Mouse (Mus musculus) liver, postnatal 0 days (tissue): ENCODE measurements around the gene Themis. TPM values are rescaled to one million over a fixed set of nuclear protein-coding genes. Genes with fewer than 3 reads are reported as not detected.

Experiments used
- ATAC-seq: fragments of 200-750 bp; cut with Nextera tagmentation; 2 replicates; pipeline ENCODE4 v1.8.0; 2017; ENCODE audit warnings: mild to moderate bottlenecking, moderate library complexity
- DNase-seq: peaks from one replicate; pipeline ENCODE4 v3.0.0-alpha.2; 2016
- H3K27ac ChIP-seq: fragments of 300-500 bp; sonication (generic); 2 replicates; pipeline ENCODE4 v1.5.1; 2014; ENCODE audit warnings: antibody characterized with exemption, moderate library complexity, mild to moderate bottlenecking, low read depth
- H3K27me3 ChIP-seq: fragments of 300-500 bp; sonication (generic); 2 replicates; pipeline ENCODE4 v1.6.1; 2014; ENCODE audit warnings: low read length, control low read depth, mixed read lengths; ENCODE audit not compliant: insufficient read depth
- H3K36me3 ChIP-seq: fragments of 300-500 bp; sonication (generic); replicated peaks from 2 replicates; pipeline ENCODE4 v1.6.1; 2014; ENCODE audit warnings: mild to moderate bottlenecking, control low read depth, low read length, moderate library complexity, mixed read lengths; ENCODE audit not compliant: insufficient read depth
- H3K4me1 ChIP-seq: fragments of 300-500 bp; sonication (generic); 2 replicates; pipeline ENCODE4 v1.6.1; 2014; ENCODE audit warnings: antibody characterized with exemption, mild to moderate bottlenecking, control low read depth; ENCODE audit not compliant: insufficient read depth
- H3K4me2 ChIP-seq: fragments of 300-500 bp; sonication (generic); 2 replicates; pipeline ENCODE4 v1.6.1; 2014; ENCODE audit warnings: low read depth, mild to moderate bottlenecking, low read length, moderate library complexity, mixed read lengths
- H3K4me3 ChIP-seq: fragments of 300-500 bp; sonication (generic); 2 replicates; pipeline ENCODE4 v1.5.1; 2014; ENCODE audit warnings: low read depth, low read length
- H3K9ac ChIP-seq: fragments of 300-500 bp; sonication (generic); replicated peaks from 2 replicates; pipeline ENCODE4 v1.6.1; 2014; ENCODE audit warnings: mild to moderate bottlenecking, moderate library complexity
- H3K9me3 ChIP-seq: fragments of 300-500 bp; sonication (generic); 2 replicates; pipeline ENCODE4 v1.6.1; 2016; ENCODE audit warnings: mild to moderate bottlenecking, control low read depth, low read length, mixed read lengths
- CTCF ChIP-seq: sonication (generic); IDR thresholded peaks from 2 replicates; pipeline ENCODE4 v1.5.1; 2016; ENCODE audit warnings: antibody characterized with exemption, low read depth
- EP300 ChIP-seq: IDR thresholded peaks from 2 replicates; pipeline ENCODE4 v1.6.1; 2016; ENCODE audit warnings: antibody characterized with exemption, low read depth, mild to moderate bottlenecking
- WGBS: fragments of 180-500 bp; shearing (Covaris S2); extraction: QIAGEN DNeasy Blood & Tissue Kit; methylation state at CpG from one replicate; pipeline ENCODE4 v1.1.7; 2014; ENCODE audit not compliant: insufficient replicate concordance; 5-methylcytosine and 5-hydroxymethylcytosine counted together
- polyA plus RNA-seq: library from polyadenylated mRNA; unstranded; fragments of >200 nt; fragmentation: Nextera tagmentation; extraction: Ambion mirVana; gene quantifications from 2 replicates; pipeline ENCODE4 v1.2.1, GENCODE M21; 2015

Themis gene
- polyA plus RNA-seq, 1 experiment from 2014 or later = not detected

GRCm38 (mm10) chr10:28874605-28875004 lies 206.4 kb downstream of the Themis start:
- Histone ChIP-seq H3K4me3 (no peak overlapping the region), H3K4me2 (no peak overlapping the region), H3K9ac (no peak overlapping the region), H3K27ac (no peak overlapping the region), H3K9me3 (no peaks in the 10 kb centered on the region), H3K27me3 (no peaks in the 10 kb centered on the region), H3K36me3 (no peaks in the 10 kb centered on the region), H3K4me1 (no peaks in the 10 kb centered on the region)
- ATAC-seq (no peak), DNase-seq (no peak)
- WGBS = 66% methylated on average over 4 of the region's 4 CpGs
- TF ChIP-seq CTCF (no peak), EP300 (no peak)

GRCm38 (mm10) chr10:28887643-28888042 lies 219.5 kb downstream of the Themis start:
- TF ChIP-seq EP300 = no peak
- TF ChIP-seq CTCF = no peak
- WGBS = 45% methylated on average over 1 of the region's 1 CpGs
- no peaks in the 10 kb centered on the region for H3K4me1 ChIP-seq

GRCm38 (mm10) chr10:28890886-28891285 lies 222.7 kb downstream of the Themis start:
- no peak for TF ChIP-seq CTCF
- no peak for ATAC-seq
- Histone ChIP-seq H3K4me1 (no peaks in the 10 kb centered on the region), H3K4me3 (no peak overlapping the region), H3K27me3 (no peaks in the 10 kb centered on the region), H3K4me2 (no peak overlapping the region), H3K9me3 (no peaks in the 10 kb centered on the region), H3K27ac (no peak overlapping the region), H3K9ac (no peak overlapping the region), H3K36me3 (no peaks in the 10 kb centered on the region)
- no peak for DNase-seq
- 64% methylated on average over 2 of the region's 2 CpGs for WGBS

More at GRCm38 (mm10) chr10:28887643-28888042, 219.5 kb downstream of the Themis start:
- Histone ChIP-seq H3K36me3 (no peaks in the 10 kb centered on the region), H3K27ac (no peak overlapping the region), H3K9ac (no peak overlapping the region), H3K4me3 (no peak overlapping the region), H3K9me3 (no peaks in the 10 kb centered on the region), H3K27me3 (no peaks in the 10 kb centered on the region), H3K4me2 (no peak overlapping the region)
- no peak for DNase-seq
- no peak for ATAC-seq

DNA sequence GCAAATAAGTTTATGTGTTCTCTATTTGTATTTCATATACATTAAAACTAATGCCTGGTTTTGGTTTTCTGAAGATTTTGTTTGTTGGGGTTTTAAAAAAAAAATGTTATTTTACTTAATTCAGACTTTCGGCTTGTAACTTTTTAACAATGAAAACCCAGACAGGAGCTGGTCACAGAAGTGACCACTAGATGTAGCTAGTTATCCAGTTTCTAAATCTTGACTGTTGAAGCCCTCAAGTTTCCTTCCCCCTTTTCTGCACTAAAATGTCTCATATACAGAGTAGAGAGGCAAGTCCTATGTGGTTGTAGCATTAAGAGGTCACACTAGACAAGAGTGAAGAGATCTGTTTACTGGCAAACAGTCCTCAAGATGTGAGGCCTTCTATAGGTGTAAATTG lies 230.2 kb downstream of the Themis start:
- Histone ChIP-seq H3K9me3 (no peaks in the 10 kb centered on the region), H3K4me3 (no peak overlapping the region), H3K36me3 (no peaks in the 10 kb centered on the region), H3K9ac (no peak overlapping the region), H3K4me1 (no peaks in the 10 kb centered on the region), H3K4me2 (no peak overlapping the region), H3K27ac (no peak overlapping the region), H3K27me3 (no peaks in the 10 kb centered on the region)
- DNase-seq (no peak), ATAC-seq (no peak)
- 54% methylated on average over 1 of the region's 1 CpGs for WGBS
- TF ChIP-seq CTCF = no peak; the same call in 1 of the 2 replicates
- no peak for TF ChIP-seq EP300
